Mouse (Mus musculus): Measurements from ENCODE around the gene Slc16a14.
A peak's percentile ranks its signal among the peaks of the same experiment; 100 is the strongest.
"Not testable (repeated sequence)": the region's sequence is repeated elsewhere in the genome, so short reads cannot be mapped to it uniquely, and the experiment has no call there.

The Slc16a14 gene

GRCm38 (mm10) chr1:84934503-84935333 is at the start of gene Slc16a14:
Gene Slc16a14, minus strand, starts transcription at chr1:84935134.
- peak; percentile 58 to 66 for DNase-seq (ENCODE audit: low spot score in 2 of 2)

- DNase-seq (ENCODE audit: low spot score in 2 of 2) = not testable (repeated sequence)
These were observed 26.8 kb upstream of the Slc16a14 start for GRCm38 (mm10) chr1:84961779-84962178.

GRCm38 (mm10) chr1:84957713-84958112 is 22.8 kb upstream of the Slc16a14 start:
- not testable (repeated sequence) for DNase-seq (ENCODE audit: low spot score in 2 of 2)

GRCm38 (mm10) chr1:84956771-84957170 is 21.8 kb upstream of the Slc16a14 start:
- DNase-seq (ENCODE audit: low spot score in 2 of 2) = not testable (repeated sequence)

- no peak for DNase-seq (ENCODE audit: low spot score in 2 of 2)
These were observed 17.7 kb upstream of the Slc16a14 start for GRCm38 (mm10) chr1:84952456-84953181.

- DNase-seq (ENCODE audit: low spot score in 2 of 2) = no peak
These were observed 16.6 kb upstream of the Slc16a14 start for GRCm38 (mm10) chr1:84951566-84951965.

- no peak for DNase-seq (ENCODE audit: low spot score in 2 of 2)
These were observed 12.5 kb upstream of the Slc16a14 start for GRCm38 (mm10) chr1:84947390-84947789.

GRCm38 (mm10) chr1:84945950-84946349 is 11.0 kb upstream of the Slc16a14 start:
- DNase-seq (ENCODE audit: low spot score in 2 of 2) = no peak

- no peak for DNase-seq (ENCODE audit: low spot score in 2 of 2)
These were observed 8.6 kb upstream of the Slc16a14 start for GRCm38 (mm10) chr1:84943549-84943948.

GRCm38 (mm10) chr1:84942666-84943065 is 7.7 kb upstream of the Slc16a14 start:
- no peak for DNase-seq (ENCODE audit: low spot score in 2 of 2)

- no peak for DNase-seq (ENCODE audit: low spot score in 2 of 2)
These were observed 5.4 kb upstream of the Slc16a14 start for GRCm38 (mm10) chr1:84940322-84940721.

GRCm38 (mm10) chr1:84939466-84939865 is 4.5 kb upstream of the Slc16a14 start:
- DNase-seq (ENCODE audit: low spot score in 2 of 2) = no peak

GRCm38 (mm10) chr1:84936716-84937510 is 2.0 kb upstream of the Slc16a14 start:
- no peak for DNase-seq (ENCODE audit: low spot score in 2 of 2)

GRCm38 (mm10) chr1:84935668-84936067 is 734 bp upstream of the Slc16a14 start:
- DNase-seq (ENCODE audit: low spot score in 2 of 2) = peak; percentile 72 to 80

- peak in 1 of 2 experiments; percentile 34 for DNase-seq (ENCODE audit: low spot score in 2 of 2)
These were observed 807 bp downstream of the Slc16a14 start for GRCm38 (mm10) chr1:84934151-84934502.

GRCm38 (mm10) chr1:84933472-84934150 is 1.3 kb downstream of the Slc16a14 start:
- DNase-seq (ENCODE audit: low spot score in 2 of 2) = peak; percentile 67 to 81

- DNase-seq (ENCODE audit: low spot score in 2 of 2) = no peak
These were observed 9.3 kb downstream of the Slc16a14 start for GRCm38 (mm10) chr1:84925599-84925998.

GRCm38 (mm10) chr1:84924134-84924533 is 10.8 kb downstream of the Slc16a14 start:
- no peak for DNase-seq (ENCODE audit: low spot score in 2 of 2)

- DNase-seq (ENCODE audit: low spot score in 2 of 2) = no peak
These were observed 11.5 kb downstream of the Slc16a14 start for GRCm38 (mm10) chr1:84923432-84923831.

GRCm38 (mm10) chr1:84918865-84919264 is 16.1 kb downstream of the Slc16a14 start:
- no peak for DNase-seq (ENCODE audit: low spot score in 2 of 2)

- no peak for DNase-seq (ENCODE audit: low spot score in 2 of 2)
These were observed 19.9 kb downstream of the Slc16a14 start for GRCm38 (mm10) chr1:84915010-84915409.
